Mouse (Mus musculus) embryonic fibroblast, embryonic 13.5 days (primary cell): ENCODE measurements at regions not wholly inside any gene's neighbourhood (a gene's known extent, or its start where the extent isn't known, plus 50 kb on each side); places are given as distances from the start of the nearest gene placed in this dataset.
"Not testable (repeated sequence)": the region's sequence is repeated elsewhere in the genome, so short reads cannot be mapped to it uniquely, and the experiment has no call there.

Source experiments
- CTCF ChIP-seq: IDR thresholded peaks from 2 replicates; pipeline ENCODE4 v1.5.1; 2011; ENCODE audit warnings: mild to moderate bottlenecking, control low read depth, low read length, moderate library complexity, borderline replicate concordance; ENCODE audit not compliant: insufficient read depth
- POLR2A ChIP-seq: IDR thresholded peaks from 2 replicates; pipeline ENCODE4 v1.6.1; 2011; ENCODE audit warnings: low read depth, mild to moderate bottlenecking, control low read depth, low read length, moderate library complexity

DNA sequence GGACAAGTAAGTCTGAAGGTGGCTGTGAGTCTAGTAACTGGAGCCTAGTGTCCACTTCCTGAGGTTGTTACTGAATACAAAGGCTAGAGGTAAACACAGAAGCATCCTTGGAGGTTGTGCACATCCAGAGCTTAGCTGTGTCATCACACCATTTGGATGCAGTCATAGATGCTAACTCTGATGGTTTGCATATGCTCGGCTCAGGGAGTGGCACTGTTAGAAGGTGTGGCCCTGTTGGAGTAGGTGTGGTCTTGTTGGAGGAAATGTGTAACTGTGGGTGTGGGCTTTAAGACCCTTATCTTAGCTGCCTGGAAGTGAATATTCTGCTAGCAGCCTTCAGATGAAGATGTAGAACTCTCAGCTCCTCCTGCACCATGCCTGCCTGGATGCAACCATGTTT lies 612.6 kb downstream of the Pdcd6ip start:
- not testable (repeated sequence) for TF ChIP-seq POLR2A, CTCF
